Mouse (Mus musculus): ENCODE results near the gene Ddx20.

GRCm38 (mm10) chr3:105696387-105697147 is 9.2 kb upstream of the Ddx20 start:
- no peak for TF ChIP-seq CTCF (IDR thresholded peaks at IDR 0.05; ENCODE audit: insufficient read depth, low read depth, low read length)
- TF ChIP-seq POLR2A (IDR thresholded peaks at IDR 0.05; ENCODE audit: insufficient read depth, low read depth, low read length), result no peak
